9 mouse cellular contexts compared by ENCODE assay signal in genomic region chr12:113219867-113220266, GRCm38 (mm10). TPM values are rescaled to one million over a fixed set of nuclear protein-coding genes. Genes with fewer than 3 reads are reported as not detected.
DNase-seq lines count a peak whose midpoint lies in the region; ATAC-seq and TF ChIP-seq lines count a peak whose summit lies in the region.
"Had no signal": no experiment of that assay in that cellular context is flagged by ENCODE, and none has a peak within 500 bp of the region (broad histone marks: within the 10 kb centered on the region; RNA-seq: fewer than 3 reads in every experiment).

No protein-coding gene starts in this region.

- H3K27me3 ChIP-seq in CH12.LX (replicated peaks): peaks cover 10% of the 10 kb centered on the region
- H3K27me3 ChIP-seq in kidney, embryonic 16.5 days (ENCODE audit: insufficient read depth, low read length): no peaks in the 10 kb centered on the region
- no peaks in the 10 kb centered on the region for H3K27me3 ChIP-seq in thymus, adult 2 months (ENCODE audit: control insufficient read depth, insufficient read depth, low read length)
- H3K27me3 ChIP-seq: limb, embryonic 15.5 days had no signal

- DNase-seq in gastrocnemius, postnatal 10 days: peak; percentile 50
- DNase-seq in gastrocnemius, postnatal 25 days: no peak
- DNase-seq in CH12.LX (ENCODE audit: extremely low read depth): peak; percentile 89
- peak; percentile 80 for DNase-seq in thymus, adult 2 months
- DNase-seq in frontal cortex, postnatal 25 days (ENCODE audit: low spot score in 2 of 2): no peak

- H3K9me3 ChIP-seq in CH12.LX (replicated peaks; ENCODE audit: low read length): no peaks in the 10 kb centered on the region
- H3K9me3 ChIP-seq in kidney, embryonic 16.5 days (ENCODE audit: low read length): no peaks in the 10 kb centered on the region
- H3K9me3 ChIP-seq: limb, embryonic 15.5 days had no signal

- TF ChIP-seq POLR2A in CH12.LX (IDR thresholded peaks at IDR 0.05; ENCODE audit: low read depth, low read length): no peak
- TF ChIP-seq POLR2A in cortical plate, adult 2 months (IDR thresholded peaks at IDR 0.05; ENCODE audit: extremely low read depth, insufficient read depth, low read length): no peak
- no peak for TF ChIP-seq POLR2A in thymus, adult 2 months (IDR thresholded peaks at IDR 0.05; ENCODE audit: control insufficient read depth, extremely low read depth, insufficient read depth, low read length, poor library complexity)

- no peak overlapping the region for H3K9ac ChIP-seq in CH12.LX (ENCODE audit: insufficient read depth, low read depth)
- no peak overlapping the region for H3K9ac ChIP-seq in kidney, embryonic 16.5 days (replicated peaks; ENCODE audit: low read length)
- H3K9ac ChIP-seq: limb, embryonic 15.5 days had no signal

- WGBS in kidney, embryonic 16.5 days: 44% methylated on average over 4 of the region's 4 CpGs
- 17% methylated on average over 4 of the region's 4 CpGs for WGBS in thymus, adult 2 months

- no peaks in the 10 kb centered on the region for H3K79me2 ChIP-seq in CH12.LX (replicated peaks; ENCODE audit: control insufficient read depth, extremely low read depth, insufficient read depth, poor library complexity, severe bottlenecking)

- no peak overlapping the region for H3K27ac ChIP-seq in CH12.LX (ENCODE audit: insufficient read depth, low read depth)
- no peak overlapping the region for H3K27ac ChIP-seq in cortical plate, adult 2 months (ENCODE audit: insufficient read depth, low read length)
- H3K27ac ChIP-seq in kidney, embryonic 16.5 days (ENCODE audit: low read length): no peak overlapping the region
- no peak overlapping the region for H3K27ac ChIP-seq in thymus, adult 2 months (ENCODE audit: control insufficient read depth, insufficient read depth, low read length)
- H3K27ac ChIP-seq: limb, embryonic 15.5 days had no signal

- H3K36me3 ChIP-seq in CH12.LX (replicated peaks in 1 of 2; ENCODE audit: control insufficient read depth in 1 of 2, insufficient read depth in 1 of 2, low read length in 1 of 2): no peaks in the 10 kb centered on the region
- no peaks in the 10 kb centered on the region for H3K36me3 ChIP-seq in kidney, embryonic 16.5 days (ENCODE audit: insufficient read depth, low read length)
- no peaks in the 10 kb centered on the region for H3K36me3 ChIP-seq in thymus, adult 2 months (ENCODE audit: control insufficient read depth, insufficient read depth, low read length)
- H3K36me3 ChIP-seq: limb, embryonic 15.5 days had no signal

- peak; percentile 21; the same call in 1 of the 2 replicates for ATAC-seq in kidney, embryonic 16.5 days (ENCODE audit: low FRiP score, low TSS enrichment)
- ATAC-seq in megakaryocyte, adult 5-6 weeks (ENCODE audit: poor library complexity, severe bottlenecking): peak; percentile 34

- in situ Hi-C loops in CH12.LX (cut with MboI; ENCODE audit: low pct_ligation_motif_present, low pct_unique_long_range_greater_than_20kb, low sequenced_read_pairs): loop anchor here (5.0 to 25.0 kb wide), 4 partner anchors 37 to 1952 kb away; no protein-coding TSS in a partner anchor

- peak overlapping the region; percentile 38; the same call in 1 of the 2 replicates for H3K4me2 ChIP-seq in CH12.LX (ENCODE audit: insufficient read depth, low read depth, poor library complexity, severe bottlenecking)
- H3K4me2 ChIP-seq in kidney, embryonic 16.5 days (replicated peaks; ENCODE audit: low read depth, low read length): no peak overlapping the region
- H3K4me2 ChIP-seq: limb, embryonic 15.5 days had no signal

- peak overlapping the region in 1 of 3 experiments; percentile 36 for H3K4me3 ChIP-seq in CH12.LX (replicated peaks in 1 of 3; ENCODE audit: low read depth in 2 of 3, low read length in 2 of 3, poor library complexity in 1 of 3)
- no peak overlapping the region for H3K4me3 ChIP-seq in cortical plate, adult 2 months (ENCODE audit: insufficient read depth, low read length)
- H3K4me3 ChIP-seq in kidney, embryonic 16.5 days (ENCODE audit: low read length): no peak overlapping the region
- H3K4me3 ChIP-seq in thymus, adult 2 months (ENCODE audit: control insufficient read depth, insufficient read depth, low read length): no peak overlapping the region
- H3K4me3 ChIP-seq: limb, embryonic 15.5 days had no signal

- peak; percentile 75 for TF ChIP-seq RAD21 in CH12.LX (IDR thresholded peaks at IDR 0.05; ENCODE audit: low read depth, low read length)

- TF ChIP-seq CTCF in CH12.LX (conservative IDR thresholded peaks at IDR 0.05 in 1 of 2, IDR thresholded peaks at IDR 0.05 in 1 of 2; ENCODE audit: low read depth in 2 of 2, low read length in 2 of 2): peak; percentile 93 to 96
- 0 out of 2 replicates have a peak, but pooled peaks have one; percentile 27 for TF ChIP-seq CTCF in cortical plate, adult 2 months (IDR thresholded peaks at IDR 0.05; ENCODE audit: extremely low read depth, insufficient read depth, low read length)
- TF ChIP-seq CTCF in thymus, adult 2 months (IDR thresholded peaks at IDR 0.05; ENCODE audit: borderline replicate concordance, control insufficient read depth, extremely low read depth, insufficient read depth, low read length, poor library complexity): peak; percentile 73; the same call in 1 of the 2 replicates

- dilution Hi-C loops in CH12.LX (cut with MboI; ENCODE audit: extremely low pct_ligation_motif_present, extremely low pct_unique_long_range_greater_than_20kb, low sequenced_read_pairs): no loop called here

- H3K4me1 ChIP-seq in CH12.LX (ENCODE audit: control insufficient read depth in 1 of 2, insufficient read depth in 2 of 2): peaks cover 22 to 42% of the 10 kb centered on the region in 2 experiments
- no peaks in the 10 kb centered on the region for H3K4me1 ChIP-seq in cortical plate, adult 2 months (ENCODE audit: control insufficient read depth, insufficient read depth, low read length)
- H3K4me1 ChIP-seq in kidney, embryonic 16.5 days (ENCODE audit: insufficient read depth, low read length): no peaks in the 10 kb centered on the region
- H3K4me1 ChIP-seq in thymus, adult 2 months (replicated peaks; ENCODE audit: control insufficient read depth, insufficient read depth, low read length): peaks cover 5% of the 10 kb centered on the region
- H3K4me1 ChIP-seq: limb, embryonic 15.5 days had no signal

- TF ChIP-seq EP300 in CH12.LX (IDR thresholded peaks at IDR 0.05; ENCODE audit: low read length): no peak

TF ChIP-seq in CH12.LX, 34 proteins besides CTCF, POLR2A, EP300 and RAD21:
- TF ChIP-seq SMC3 (IDR thresholded peaks at IDR 0.05; ENCODE audit: low read depth, low read length): peak; percentile 87
- no peak for TF ChIP-seq ZC3H11A (IDR thresholded peaks at IDR 0.05; ENCODE audit: low read depth, low read length)
- no peak for TF ChIP-seq RCOR1 (conservative IDR thresholded peaks at IDR 0.05; ENCODE audit: low read depth, low read length)
- no peak for TF ChIP-seq KAT2A (IDR thresholded peaks at IDR 0.05; ENCODE audit: insufficient replicate concordance, low read length)
- TF ChIP-seq MEF2A (IDR thresholded peaks at IDR 0.05; ENCODE audit: borderline replicate concordance, low read depth, low read length): no peak
- no peak for TF ChIP-seq CHD2 (IDR thresholded peaks at IDR 0.05; ENCODE audit: low read length)
- no peak for TF ChIP-seq IRF4 (IDR thresholded peaks at IDR 0.05; ENCODE audit: low read depth, low read length)
- no peak for TF ChIP-seq USF1 (IDR thresholded peaks at IDR 0.05; ENCODE audit: low read depth, low read length)
- no peak for TF ChIP-seq MAZ (IDR thresholded peaks at IDR 0.05; ENCODE audit: low read depth, low read length)
- TF ChIP-seq POLR2AphosphoS2 (IDR thresholded peaks at IDR 0.05; ENCODE audit: low read depth, low read length): no peak
- no peak for TF ChIP-seq GABPA (IDR thresholded peaks at IDR 0.05; ENCODE audit: insufficient replicate concordance, low read depth, low read length)
- TF ChIP-seq NRF1 (IDR thresholded peaks at IDR 0.05; ENCODE audit: low read depth, low read length): no peak
- no peak for TF ChIP-seq USF2 (conservative IDR thresholded peaks at IDR 0.05; ENCODE audit: low read depth, low read length)
- TF ChIP-seq UBTF (IDR thresholded peaks at IDR 0.05; ENCODE audit: low read depth, low read length): no peak
- TF ChIP-seq MAX (IDR thresholded peaks at IDR 0.05; ENCODE audit: low read length): no peak; the same call in 1 of the 2 replicates
- no peak; the same call in 1 of the 2 replicates for TF ChIP-seq SIN3A (IDR thresholded peaks at IDR 0.05; ENCODE audit: low read length)
- TF ChIP-seq JUN (IDR thresholded peaks at IDR 0.05; ENCODE audit: insufficient read depth, low read depth, low read length): no peak
- 0 out of 2 replicates have a peak, but pooled peaks have one; percentile 7 for TF ChIP-seq MXI1 (IDR thresholded peaks at IDR 0.05; ENCODE audit: low read depth, low read length)
- no peak for TF ChIP-seq BHLHE40 (IDR thresholded peaks at IDR 0.05; ENCODE audit: low read depth, low read length)
- no peak for TF ChIP-seq CHD1 (IDR thresholded peaks at IDR 0.05; ENCODE audit: low read depth, low read length)
- TF ChIP-seq MYC (IDR thresholded peaks at IDR 0.05; ENCODE audit: low read depth, low read length): peak; percentile 41; the same call in 1 of the 2 replicates
- no peak for TF ChIP-seq E2F4 (IDR thresholded peaks at IDR 0.05; ENCODE audit: insufficient replicate concordance, low read depth, low read length)
- no peak for TF ChIP-seq JUND (conservative IDR thresholded peaks at IDR 0.05; ENCODE audit: low read depth, low read length)
- TF ChIP-seq ETS1 (conservative IDR thresholded peaks at IDR 0.05; ENCODE audit: low read depth, low read length): no peak
- TF ChIP-seq TBP (conservative IDR thresholded peaks at IDR 0.05; ENCODE audit: low read depth, low read length): 0 out of 2 replicates have a peak, but pooled peaks have one; percentile 27
- TF ChIP-seq ZMIZ1 (IDR thresholded peaks at IDR 0.05; ENCODE audit: low read depth, low read length): no peak
TF ChIP-seq in CH12.LX: peak in this region for 4.

RNA-seq across cellular contexts. Expression of gene Tmem121, which starts 34.1 kb away (rescaled TPM):
- 1 to 10 TPM in 1 of 2 experiments, under 1 TPM in 1; 0.85 to 1.5 TPM for total RNA-seq in gastrocnemius, postnatal 10 days (2021)
- under 1 TPM; 0.33 to 0.46 TPM for total RNA-seq in gastrocnemius, postnatal 25 days (2021)
- total RNA-seq in CH12.LX (2012; rRNA removed): not detected in 2 replicates
- total RNA-seq in CH12.LX (2014; rRNA removed): not detected in 2 replicates
- polyA plus RNA-seq in CH12.LX (2012; ENCODE audit: insufficient read length, low read depth): not detected in 2 replicates
- polyA plus RNA-seq in cortical plate, adult 2 months (2012; rRNA removed): 40.1 and 40.7 TPM in 2 replicates
- polyA plus RNA-seq in kidney, embryonic 16.5 days (2015; fragmentation: Nextera tagmentation; extraction: Ambion mirVana): 8.6 and 10.9 TPM in 2 replicates
- total RNA-seq in megakaryocyte, adult 5-6 weeks (2015): 0.69 TPM in 1 of 2 replicates, not detected in the other
- total RNA-seq in megakaryocyte, adult 5-6 weeks (2017): not detected in 2 replicates
- 47.6 and 60.9 TPM in 2 replicates for polyA plus RNA-seq in thymus, adult 2 months (2012; rRNA removed)

Comparison
In these comparisons a context has a peak if more than half of its experiments do, and no peak if none do; other contexts are left out.
1. DNase-seq: peak in gastrocnemius, postnatal 10 days (single experiment), CH12.LX (single experiment) and thymus, adult 2 months (single experiment); none in gastrocnemius, postnatal 25 days (single experiment) and frontal cortex, postnatal 25 days (0 of 2).
2. CTCF ChIP-seq: peak in every context shown above with its lines; median percentile 94 in CH12.LX; 73 in thymus, adult 2 months; 27 in cortical plate, adult 2 months.